Mouse (Mus musculus) C2C12 (cell line): ENCODE data around the gene Pomgnt1.

Source experiments
- CTCF ChIP-seq: IDR thresholded peaks from one replicate; pipeline ENCODE4 v1.5.1; 2011; ENCODE audit not compliant: control insufficient read depth, insufficient read depth, insufficient read length
- MYOG ChIP-seq: IDR thresholded peaks from one replicate; pipeline ENCODE4 v1.6.1; 2011; ENCODE audit not compliant: control insufficient read depth, insufficient read length; ENCODE audit errors: extremely low read depth
- USF1 ChIP-seq: IDR thresholded peaks from one replicate; pipeline ENCODE4 v1.6.1; 2011; ENCODE audit warnings: low read depth, mild to moderate bottlenecking, control low read depth, moderate library complexity

DNA sequence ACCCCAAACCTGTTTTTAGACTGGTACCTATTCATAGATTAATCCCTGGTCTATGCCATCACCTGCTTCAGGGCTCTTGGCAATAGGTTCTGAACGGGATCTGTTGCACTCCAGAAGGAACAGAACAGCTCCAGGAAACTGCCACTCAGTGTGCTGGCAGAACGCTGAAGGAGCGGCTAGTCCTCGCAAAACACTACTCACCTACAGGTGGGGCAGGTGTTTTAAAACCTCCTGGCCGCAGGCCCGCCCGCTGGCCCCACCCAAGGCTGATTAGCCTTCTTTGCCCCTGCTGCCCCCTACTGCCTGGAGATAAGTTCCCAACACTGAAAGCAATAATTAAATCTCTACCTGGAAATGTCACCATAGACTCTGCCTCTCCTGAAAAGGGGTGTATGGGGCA, 43.8 kb downstream of the Pomgnt1 start, which contains the start of gene Tspan1:
- TF ChIP-seq CTCF = no peak
- no peak for TF ChIP-seq MYOG
- no peak for TF ChIP-seq USF1
